Mouse (Mus musculus) C2C12 (cell line): ENCODE results near the gene Ltb4r1. TPM values are rescaled to one million over a fixed set of nuclear protein-coding genes. Genes with fewer than 3 reads are reported as not detected.

Experiments used
- H3K27me3 ChIP-seq: one replicate; pipeline ENCODE4 v1.6.1; 2011; ENCODE audit not compliant: control insufficient read depth, insufficient read depth, insufficient read length
- H3K36me3 ChIP-seq: one replicate; pipeline ENCODE4 v1.6.1; 2011; ENCODE audit not compliant: control insufficient read depth, insufficient read depth
- H3K4me3 ChIP-seq: one replicate; pipeline ENCODE4 v1.5.1; 2011; ENCODE audit warnings: mild to moderate bottlenecking, control low read depth; ENCODE audit not compliant: poor library complexity, insufficient read depth, severe bottlenecking
- H3K79me2 ChIP-seq: one replicate; pipeline ENCODE4 v1.6.1; 2011; ENCODE audit not compliant: control insufficient read depth, insufficient read depth
- H3K79me3 ChIP-seq: one replicate; pipeline ENCODE4 v1.6.1; 2011; ENCODE audit warnings: low read depth, control low read depth
- H3ac ChIP-seq: one replicate; pipeline ENCODE3; 2011; ENCODE audit warnings: low read depth; ENCODE audit not compliant: control insufficient read depth, insufficient read length
- CEBPB ChIP-seq: IDR thresholded peaks from one replicate; pipeline ENCODE4 v1.6.1; 2011; ENCODE audit warnings: low read depth, mild to moderate bottlenecking, control low read depth, moderate library complexity
- CTCF ChIP-seq: IDR thresholded peaks from one replicate; pipeline ENCODE4 v1.5.1; 2011; ENCODE audit not compliant: control insufficient read depth, insufficient read depth, insufficient read length
- FOSL1 ChIP-seq: IDR thresholded peaks from one replicate; pipeline ENCODE4 v1.8.0; 2011; ENCODE audit warnings: mild to moderate bottlenecking, low read length; ENCODE audit not compliant: poor library complexity, insufficient read depth, severe bottlenecking
- MAX ChIP-seq: IDR thresholded peaks from one replicate; pipeline ENCODE4 v1.6.1; 2011; ENCODE audit warnings: mild to moderate bottlenecking, control low read depth
- MYOD1 ChIP-seq: IDR thresholded peaks from one replicate; pipeline ENCODE4 v1.6.1; 2011; ENCODE audit warnings: low read depth; ENCODE audit not compliant: control insufficient read depth, insufficient read length
- MYOG ChIP-seq: IDR thresholded peaks from one replicate; pipeline ENCODE4 v1.6.1; 2011; ENCODE audit not compliant: control insufficient read depth, insufficient read length; ENCODE audit errors: extremely low read depth
- USF1 ChIP-seq: IDR thresholded peaks from one replicate; pipeline ENCODE4 v1.6.1; 2011; ENCODE audit warnings: low read depth, mild to moderate bottlenecking, control low read depth, moderate library complexity
- polyA plus RNA-seq: library from polyadenylated mRNA; unstranded; fragments of >200 nt; fragmentation: generic; extraction: Trizol; gene quantifications from one replicate; pipeline ENCODE4 v1.2.1, GENCODE M21; 2012; ENCODE audit warnings: missing spikeins

The Ltb4r1 gene
- polyA plus RNA-seq, 1 experiment = 0.05 TPM

- Histone ChIP-seq H3K79me3 (no peaks in the 10 kb centered on the region), H3K4me3 (no peak overlapping the region), H3K79me2 (no peaks in the 10 kb centered on the region), H3ac (no peak overlapping the region), H3K27me3 (peaks cover 52% of the 10 kb centered on the region), H3K36me3 (no peaks in the 10 kb centered on the region)
- TF ChIP-seq FOSL1 (no peak), CTCF (no peak), USF1 (no peak), MYOD1 (no peak), MYOG (no peak), CEBPB (no peak), MAX (no peak)
Measured at GRCm38 (mm10) chr14:55767519-55768414, 2.0 kb downstream of the Ltb4r1 start.

- Histone ChIP-seq H3ac (no peak overlapping the region), H3K4me3 (no peak overlapping the region), H3K79me3 (no peaks in the 10 kb centered on the region), H3K27me3 (peaks cover 54% of the 10 kb centered on the region), H3K79me2 (no peaks in the 10 kb centered on the region), H3K36me3 (no peaks in the 10 kb centered on the region)
- TF ChIP-seq USF1 (no peak), MYOG (no peak), MYOD1 (no peak), CEBPB (no peak)
Measured at GRCm38 (mm10) chr14:55768555-55768954, 2.8 kb downstream of the Ltb4r1 start.

GRCm38 (mm10) chr14:55769087-55769703, 3.4 kb downstream of the Ltb4r1 start:
- H3K79me2 ChIP-seq = no peaks in the 10 kb centered on the region
- no peak overlapping the region for H3ac ChIP-seq
- peaks cover 56% of the 10 kb centered on the region for H3K27me3 ChIP-seq
- no peak overlapping the region for H3K4me3 ChIP-seq
- TF ChIP-seq CEBPB (no peak), MAX (no peak), CTCF (no peak), USF1 (no peak), MYOD1 (no peak), FOSL1 (no peak), MYOG (no peak)
- no peaks in the 10 kb centered on the region for H3K36me3 ChIP-seq
- no peaks in the 10 kb centered on the region for H3K79me3 ChIP-seq

- Histone ChIP-seq H3K79me3 (no peaks in the 10 kb centered on the region), H3K36me3 (no peaks in the 10 kb centered on the region), H3K79me2 (no peaks in the 10 kb centered on the region), H3K27me3 (peaks cover 31% of the 10 kb centered on the region), H3ac (no peak overlapping the region), H3K4me3 (no peak overlapping the region)
- TF ChIP-seq MYOD1 (no peak), FOSL1 (no peak), USF1 (no peak), CTCF (no peak), MAX (no peak), MYOG (no peak), CEBPB (no peak)
Measured at GRCm38 (mm10) chr14:55776711-55777110, 10.9 kb downstream of the Ltb4r1 start.

- Histone ChIP-seq H3K36me3 (no peaks in the 10 kb centered on the region), H3ac (no peak overlapping the region), H3K27me3 (peaks cover 26% of the 10 kb centered on the region), H3K79me2 (no peaks in the 10 kb centered on the region), H3K79me3 (no peaks in the 10 kb centered on the region), H3K4me3 (no peak overlapping the region)
- TF ChIP-seq USF1 = no peak
- no peak for TF ChIP-seq MYOG
- TF ChIP-seq MYOD1 = no peak
- no peak for TF ChIP-seq MAX
- no peak for TF ChIP-seq FOSL1
- TF ChIP-seq CEBPB = no peak
- no peak for TF ChIP-seq CTCF
Measured at GRCm38 (mm10) chr14:55777176-55777575, 11.4 kb downstream of the Ltb4r1 start.

GRCm38 (mm10) chr14:55777806-55778205, 12.0 kb downstream of the Ltb4r1 start:
- H3K79me2 ChIP-seq = no peaks in the 10 kb centered on the region
- peaks cover 21% of the 10 kb centered on the region for H3K27me3 ChIP-seq
- no peak overlapping the region for H3K4me3 ChIP-seq
- TF ChIP-seq MYOD1 = no peak
- TF ChIP-seq CTCF = no peak
- no peak for TF ChIP-seq CEBPB
- TF ChIP-seq FOSL1 = no peak
- TF ChIP-seq MAX = no peak
- TF ChIP-seq USF1 = no peak
- TF ChIP-seq MYOG = no peak
- H3K36me3 ChIP-seq = no peaks in the 10 kb centered on the region
- H3ac ChIP-seq = no peak overlapping the region
- no peaks in the 10 kb centered on the region for H3K79me3 ChIP-seq
